Comparison of ENCODE assay signal across 17 mouse cellular contexts in the genomic region with DNA sequence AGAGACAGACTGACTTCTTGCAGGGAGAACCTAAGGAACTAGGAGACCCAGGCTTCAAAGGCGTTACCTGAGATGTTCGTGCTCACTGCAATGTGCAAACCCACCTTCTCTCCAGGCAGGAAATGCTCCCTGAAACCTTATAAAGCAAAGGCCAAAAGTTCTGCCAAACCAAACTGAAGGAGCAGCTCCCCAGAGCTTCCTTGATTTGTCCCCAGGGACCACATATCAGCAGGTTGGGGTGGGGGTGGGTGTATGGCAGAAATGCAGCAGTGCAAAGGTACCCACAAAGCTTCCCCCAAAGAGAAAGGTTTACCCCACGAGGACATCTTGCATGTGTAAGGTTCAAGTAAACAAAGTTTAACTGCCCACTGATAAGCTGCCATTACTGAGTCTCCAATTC.
DNase-seq lines count a peak whose midpoint lies in the region; ATAC-seq and TF ChIP-seq lines count a peak whose summit lies in the region.
"Had no signal": no experiment of that assay in that cellular context is flagged by ENCODE, and none has a peak within 500 bp of the region (broad histone marks: within the 10 kb centered on the region; RNA-seq: fewer than 3 reads in every experiment).

No protein-coding gene starts in this region.

- peaks cover 18% of the 10 kb centered on the region for H3K4me1 ChIP-seq in heart, embryonic 13.5 days
- no peaks in the 10 kb centered on the region for H3K4me1 ChIP-seq in lung, embryonic 14.5 days (ENCODE audit: insufficient read depth)
- H3K4me1 ChIP-seq in lung, adult 2 months (ENCODE audit: control insufficient read depth, insufficient read depth, low read length) = peaks cover 6% of the 10 kb centered on the region
- peaks cover 9% of the 10 kb centered on the region; the same call in 1 of the 2 replicates for H3K4me1 ChIP-seq in intestine, postnatal 0 days (replicated peaks; ENCODE audit: control insufficient read depth, insufficient read depth, low read length)
- H3K4me1 ChIP-seq in stomach, postnatal 0 days (replicated peaks; ENCODE audit: control insufficient read depth, insufficient read depth) = 0 out of 2 replicates have a peak, but pooled peaks cover 3% of the 10 kb centered on the region
- H3K4me1 ChIP-seq: midbrain, embryonic 12.5 days had no signal

- 42% methylated on average over 3 of the region's 3 CpGs for WGBS in heart, embryonic 13.5 days
- 28% methylated on average over 3 of the region's 3 CpGs for WGBS in lung, embryonic 14.5 days
- WGBS in lung, adult 2 months = 59% methylated on average over 3 of the region's 3 CpGs
- 40% methylated on average over 3 of the region's 3 CpGs for WGBS in intestine, postnatal 0 days
- 42% methylated on average over 3 of the region's 3 CpGs for WGBS in stomach, postnatal 0 days

- DNase-seq in heart, adult 11 months = no peak
- DNase-seq in lung, embryonic 14.5 days = no peak
- DNase-seq in lung, adult 2 months = no peak
- DNase-seq in stomach, postnatal 0 days (ENCODE audit: low spot score) = no peak
- DNase-seq in adrenal gland, postnatal 25 days = no peak
- DNase-seq: cerebellum, adult 2 months; gastrocnemius, postnatal 25 days; kidney, adult 11 months; lung, postnatal 4 days; thymus, postnatal 25 days had no signal

- no peaks in the 10 kb centered on the region for H3K9me3 ChIP-seq in heart, embryonic 13.5 days
- H3K9me3 ChIP-seq in lung, embryonic 14.5 days (ENCODE audit: low read depth, low read length) = no peaks in the 10 kb centered on the region
- H3K9me3 ChIP-seq in intestine, postnatal 0 days (ENCODE audit: control insufficient read depth) = no peaks in the 10 kb centered on the region
- no peaks in the 10 kb centered on the region for H3K9me3 ChIP-seq in stomach, postnatal 0 days (ENCODE audit: control insufficient read depth, low read length)
- H3K9me3 ChIP-seq: forebrain, embryonic 12.5 days; hindbrain, embryonic 15.5 days; lung, embryonic 15.5 days; midbrain, embryonic 12.5 days; neural tube, embryonic 12.5 days had no signal

- no peak overlapping the region for H3K9ac ChIP-seq in heart, embryonic 13.5 days
- no peak overlapping the region for H3K9ac ChIP-seq in lung, embryonic 14.5 days
- H3K9ac ChIP-seq in intestine, postnatal 0 days (ENCODE audit: low read depth, low read length) = no peak overlapping the region
- H3K9ac ChIP-seq in stomach, postnatal 0 days (ENCODE audit: low read length) = no peak overlapping the region
- H3K9ac ChIP-seq: forebrain, embryonic 12.5 days; hindbrain, embryonic 15.5 days; lung, embryonic 15.5 days; midbrain, embryonic 12.5 days; neural tube, embryonic 12.5 days had no signal

- H3K27ac ChIP-seq in heart, embryonic 13.5 days (replicated peaks) = peak overlapping the region; percentile 28; the same call in 1 of the 2 replicates
- peak overlapping the region; percentile 8; the same call in 1 of the 2 replicates for H3K27ac ChIP-seq in lung, embryonic 14.5 days (ENCODE audit: low read depth)
- H3K27ac ChIP-seq in intestine, postnatal 0 days (ENCODE audit: low read depth, low read length) = peak overlapping the region; percentile 7; the same call in 1 of the 2 replicates
- H3K27ac ChIP-seq in stomach, postnatal 0 days (replicated peaks) = 0 out of 2 replicates have a peak overlapping the region, but pooled peaks have one; percentile 49
- H3K27ac ChIP-seq: forebrain, embryonic 12.5 days; midbrain, embryonic 12.5 days; neural tube, embryonic 12.5 days had no signal

- no peak for TF ChIP-seq CTCF in lung, embryonic 14.5 days (IDR thresholded peaks at IDR 0.05; ENCODE audit: low read depth)
- no peak for TF ChIP-seq CTCF in lung, adult 2 months (IDR thresholded peaks at IDR 0.05; ENCODE audit: insufficient read depth, low read length)
- no peak for TF ChIP-seq CTCF in intestine, postnatal 0 days (IDR thresholded peaks at IDR 0.05; ENCODE audit: low read depth)
- no peak for TF ChIP-seq CTCF in stomach, postnatal 0 days (IDR thresholded peaks at IDR 0.05; ENCODE audit: low read depth)

- no peak overlapping the region for H3K4me3 ChIP-seq in heart, embryonic 13.5 days
- H3K4me3 ChIP-seq in lung, embryonic 14.5 days (ENCODE audit: low read depth, low read length) = no peak overlapping the region
- no peak overlapping the region for H3K4me3 ChIP-seq in lung, adult 2 months (replicated peaks; ENCODE audit: extremely low read depth, low read depth, low read length)
- no peak overlapping the region for H3K4me3 ChIP-seq in intestine, postnatal 0 days (ENCODE audit: low read depth, low read length)
- no peak overlapping the region for H3K4me3 ChIP-seq in stomach, postnatal 0 days (ENCODE audit: low read depth, low read length)
- H3K4me3 ChIP-seq: forebrain, embryonic 12.5 days; hindbrain, embryonic 15.5 days; lung, embryonic 15.5 days; midbrain, embryonic 12.5 days; neural tube, embryonic 12.5 days had no signal

- TF ChIP-seq EP300 in stomach, postnatal 0 days (optimal IDR thresholded peaks at IDR 0.05) = no peak

- H3K36me3 ChIP-seq in heart, embryonic 13.5 days = no peaks in the 10 kb centered on the region
- H3K36me3 ChIP-seq in lung, embryonic 14.5 days (ENCODE audit: insufficient read depth) = no peaks in the 10 kb centered on the region
- no peaks in the 10 kb centered on the region for H3K36me3 ChIP-seq in intestine, postnatal 0 days (ENCODE audit: control insufficient read depth, insufficient read depth)
- no peaks in the 10 kb centered on the region for H3K36me3 ChIP-seq in stomach, postnatal 0 days (ENCODE audit: control insufficient read depth, insufficient read depth, low read length)
- H3K36me3 ChIP-seq: forebrain, embryonic 12.5 days; hindbrain, embryonic 15.5 days; lung, embryonic 15.5 days; midbrain, embryonic 12.5 days; neural tube, embryonic 12.5 days had no signal

- ATAC-seq in heart, embryonic 13.5 days (ENCODE audit: extremely low read depth, insufficient number of reproducible peaks, low FRiP score, low TSS enrichment) = no peak
- ATAC-seq in lung, embryonic 14.5 days (ENCODE audit: insufficient read depth) = no peak
- ATAC-seq in intestine, postnatal 0 days = no peak
- ATAC-seq in stomach, postnatal 0 days (ENCODE audit: low FRiP score, low TSS enrichment) = no peak

- TF ChIP-seq POLR2A in lung, adult 2 months (IDR thresholded peaks at IDR 0.05; ENCODE audit: borderline replicate concordance, extremely low read depth, low read depth, low read length) = no peak

- no peaks in the 10 kb centered on the region for H3K27me3 ChIP-seq in heart, embryonic 13.5 days (replicated peaks)
- no peaks in the 10 kb centered on the region for H3K27me3 ChIP-seq in lung, embryonic 14.5 days (ENCODE audit: insufficient read depth, low read length)
- H3K27me3 ChIP-seq in intestine, postnatal 0 days (replicated peaks; ENCODE audit: control insufficient read depth, insufficient read depth, low read length) = no peaks in the 10 kb centered on the region
- no peaks in the 10 kb centered on the region for H3K27me3 ChIP-seq in stomach, postnatal 0 days (ENCODE audit: control insufficient read depth, insufficient read depth, low read length)
- H3K27me3 ChIP-seq: forebrain, embryonic 12.5 days; lung, embryonic 15.5 days; midbrain, embryonic 12.5 days; neural tube, embryonic 12.5 days had no signal

- H3K4me2 ChIP-seq in heart, embryonic 13.5 days = no peak overlapping the region
- no peak overlapping the region for H3K4me2 ChIP-seq in lung, embryonic 14.5 days
- 0 out of 2 replicates have a peak overlapping the region, but pooled peaks have one; percentile 43 for H3K4me2 ChIP-seq in intestine, postnatal 0 days (replicated peaks; ENCODE audit: low read depth)
- H3K4me2 ChIP-seq in stomach, postnatal 0 days (replicated peaks; ENCODE audit: low read depth) = no peak overlapping the region
- H3K4me2 ChIP-seq: forebrain, embryonic 12.5 days; hindbrain, embryonic 15.5 days; lung, embryonic 15.5 days; midbrain, embryonic 12.5 days; neural tube, embryonic 12.5 days had no signal
